Mouse (Mus musculus) lung, embryonic 16.5 days (tissue): Measurements from ENCODE around the gene Stat2. TPM values are rescaled to one million over a fixed set of nuclear protein-coding genes. Genes with fewer than 3 reads are reported as not detected.
"Not testable (repeated sequence)": the region's sequence is repeated elsewhere in the genome, so short reads cannot be mapped to it uniquely, and the experiment has no call there.

Experiments used
- ATAC-seq: fragments of 200-750 bp; cut with Nextera tagmentation; 2 replicates; pipeline ENCODE4 v1.8.0; 2017; ENCODE audit warnings: low read depth, mild to moderate bottlenecking, moderate library complexity
- H3K27ac ChIP-seq: fragments of 300-500 bp; sonication (generic); 2 replicates; pipeline ENCODE4 v1.5.1; 2014; ENCODE audit warnings: mild to moderate bottlenecking, control low read depth, low read length
- H3K27me3 ChIP-seq: fragments of 300-500 bp; sonication (generic); 2 replicates; pipeline ENCODE4 v1.6.1; 2014; ENCODE audit warnings: low read depth, low read length, mixed read lengths; ENCODE audit not compliant: control insufficient read depth, insufficient read depth
- H3K36me3 ChIP-seq: fragments of 300-500 bp; sonication (generic); 2 replicates; pipeline ENCODE4 v1.6.1; 2014; ENCODE audit warnings: low read length; ENCODE audit not compliant: control insufficient read depth, insufficient read depth
- H3K4me1 ChIP-seq: fragments of 300-500 bp; sonication (generic); replicated peaks from 2 replicates; pipeline ENCODE4 v1.6.1; 2014; ENCODE audit warnings: low read length, mixed read lengths; ENCODE audit not compliant: control insufficient read depth, insufficient read depth
- H3K4me2 ChIP-seq: fragments of 300-500 bp; sonication (generic); 2 replicates; pipeline ENCODE4 v1.6.1; 2014; ENCODE audit warnings: low read depth, low read length, control low read depth
- H3K4me3 ChIP-seq: fragments of 300-500 bp; sonication (generic); 2 replicates; pipeline ENCODE4 v1.5.1; 2014; ENCODE audit warnings: mild to moderate bottlenecking, low read length, control low read depth
- H3K9ac ChIP-seq: fragments of 300-500 bp; sonication (generic); 2 replicates; pipeline ENCODE4 v1.6.1; 2014; ENCODE audit warnings: low read length, control low read depth
- H3K9me3 ChIP-seq: fragments of 300-500 bp; sonication (generic); 2 replicates; pipeline ENCODE4 v1.6.1; 2016; ENCODE audit warnings: low read length; ENCODE audit not compliant: control insufficient read depth
- WGBS: fragments of 180-500 bp; shearing (Covaris S2); extraction: QIAGEN DNeasy Blood & Tissue Kit; methylation state at CpG from one replicate; pipeline ENCODE4 v1.1.7; 2014; 5-methylcytosine and 5-hydroxymethylcytosine counted together
- polyA plus RNA-seq: library from polyadenylated mRNA; unstranded; fragments of >200 nt; fragmentation: Nextera tagmentation; extraction: Ambion mirVana; gene quantifications from 2 replicates; pipeline ENCODE4 v1.2.1, GENCODE M21; 2015

Gene Stat2
- polyA plus RNA-seq, 1 experiment from 2014 or later, result 13.1 TPM

DNA sequence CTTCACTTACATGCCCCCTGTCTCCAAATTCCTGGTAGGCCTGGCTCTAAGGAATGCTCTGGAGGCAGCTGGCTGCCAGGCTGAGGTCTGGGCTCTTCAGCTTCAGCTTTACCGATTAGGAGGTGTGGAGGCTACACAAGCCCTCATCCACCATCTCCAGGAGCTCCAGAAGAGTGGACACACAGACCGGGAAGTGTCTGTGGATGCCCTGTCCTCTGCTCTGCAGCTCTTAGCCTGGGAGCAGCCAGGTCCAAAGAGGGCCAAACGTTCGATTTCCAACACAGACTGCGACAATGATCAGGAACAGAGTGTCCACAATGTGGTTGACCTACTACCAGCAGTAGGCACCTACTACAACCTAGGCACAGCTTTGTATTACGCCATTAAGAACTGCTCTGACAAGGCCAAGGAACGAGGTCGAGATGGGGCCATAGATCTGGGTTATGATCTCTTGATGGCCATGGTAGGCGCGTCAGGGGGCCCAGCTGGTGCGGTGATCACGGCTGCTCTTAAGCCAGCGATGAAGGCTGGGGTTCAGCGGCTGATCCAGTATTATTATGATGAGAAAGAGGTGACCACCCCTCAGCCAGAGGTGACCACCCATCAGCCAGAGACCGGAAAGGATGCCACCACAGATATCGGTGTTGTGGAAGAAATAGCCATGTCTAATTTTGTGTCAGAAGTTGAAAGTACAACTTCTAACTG lies 1.0 kb upstream of the Stat2 start:
- Histone ChIP-seq H3K4me2 (peak overlapping the region; percentile 73), H3K36me3 (no peaks in the 10 kb centered on the region), H3K4me3 (no peak overlapping the region)

GRCm38 (mm10) chr10:128270866-128271265 lies 507 bp downstream of the Stat2 start:
- Histone ChIP-seq H3K4me3 (peak overlapping the region; percentile 69), H3K36me3 (no peaks in the 10 kb centered on the region), H3K27me3 (no peaks in the 10 kb centered on the region), H3K9me3 (no peaks in the 10 kb centered on the region), H3K9ac (peak overlapping the region; percentile 74), H3K4me2 (peak overlapping the region; percentile 63), H3K4me1 (0 out of 2 replicates have a peak, but pooled peaks cover 5% of the 10 kb centered on the region), H3K27ac (peak overlapping the region; percentile 63; the same call in 1 of the 2 replicates)
- 34% methylated on average over 7 of the region's 7 CpGs for WGBS
- ATAC-seq, result no peak

More for the DNA sequence above, 1.0 kb upstream of the Stat2 start:
- 0 out of 2 replicates have a peak, but pooled peaks cover 5% of the 10 kb centered on the region for H3K4me1 ChIP-seq
- no peak overlapping the region for H3K27ac ChIP-seq
- WGBS, result 89% methylated on average over 16 of the region's 16 CpGs
- peak overlapping the region; percentile 75; the same call in 1 of the 2 replicates for H3K9ac ChIP-seq
- no peaks in the 10 kb centered on the region for H3K9me3 ChIP-seq
- no peaks in the 10 kb centered on the region for H3K27me3 ChIP-seq
- ATAC-seq, result no peak

- ATAC-seq, result no peak
- no peak overlapping the region for H3K27ac ChIP-seq
- H3K9me3 ChIP-seq, result no peaks in the 10 kb centered on the region
- H3K4me2 ChIP-seq, result no peak overlapping the region
- H3K4me1 ChIP-seq, result 0 out of 2 replicates have a peak, but pooled peaks cover 5% of the 10 kb centered on the region
- H3K9ac ChIP-seq, result no peak overlapping the region
- WGBS, result 64% methylated on average over 2 of the region's 2 CpGs
- no peaks in the 10 kb centered on the region for H3K27me3 ChIP-seq
- H3K36me3 ChIP-seq, result no peaks in the 10 kb centered on the region
- H3K4me3 ChIP-seq, result no peak overlapping the region
These were observed 1.5 kb downstream of the Stat2 start for GRCm38 (mm10) chr10:128271883-128272282.

DNA sequence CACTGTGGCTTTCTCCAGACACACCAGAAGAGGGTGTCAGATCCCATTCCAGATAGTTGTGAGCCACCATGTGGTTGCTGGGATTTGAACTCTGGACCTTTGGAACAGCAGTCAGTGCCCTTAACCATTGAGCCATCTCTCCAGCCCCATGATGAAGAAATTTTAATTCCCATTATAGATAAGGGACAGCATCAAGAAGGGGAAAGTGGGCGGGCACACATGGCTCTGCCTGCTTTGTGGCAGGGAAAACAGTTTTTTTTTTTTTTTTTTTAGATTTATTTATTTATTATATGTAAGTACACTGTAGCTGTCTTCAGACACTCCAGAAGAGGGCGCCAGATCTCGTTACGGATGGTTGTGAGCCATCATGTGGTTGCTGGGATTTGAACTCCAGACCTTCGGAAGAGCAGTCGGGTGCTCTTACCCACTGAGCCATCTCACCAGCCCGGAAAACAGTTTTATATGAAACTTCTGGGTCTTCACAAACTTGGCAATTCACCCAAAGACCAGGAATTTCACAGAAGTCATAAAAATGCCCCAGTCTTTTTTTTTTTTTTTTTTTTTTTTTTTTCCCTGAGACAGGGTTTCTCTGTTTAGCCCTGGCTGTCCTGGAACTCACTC lies 2.6 kb downstream of the Stat2 start:
- not testable (repeated sequence) for H3K9me3 ChIP-seq, H3K27me3 ChIP-seq, H3K4me2 ChIP-seq, H3K27ac ChIP-seq, H3K4me3 ChIP-seq, H3K4me1 ChIP-seq, H3K9ac ChIP-seq, ATAC-seq, H3K36me3 ChIP-seq
- 92% methylated on average over 4 of the region's 7 CpGs for WGBS

- not testable (repeated sequence) for H3K9me3 ChIP-seq, ATAC-seq, H3K4me2 ChIP-seq, H3K36me3 ChIP-seq, H3K27ac ChIP-seq, H3K27me3 ChIP-seq, H3K4me3 ChIP-seq, H3K4me1 ChIP-seq, H3K9ac ChIP-seq
- 91% methylated on average over 1 of the region's 1 CpGs for WGBS
These were observed 5.0 kb downstream of the Stat2 start for GRCm38 (mm10) chr10:128275374-128275773.

DNA sequence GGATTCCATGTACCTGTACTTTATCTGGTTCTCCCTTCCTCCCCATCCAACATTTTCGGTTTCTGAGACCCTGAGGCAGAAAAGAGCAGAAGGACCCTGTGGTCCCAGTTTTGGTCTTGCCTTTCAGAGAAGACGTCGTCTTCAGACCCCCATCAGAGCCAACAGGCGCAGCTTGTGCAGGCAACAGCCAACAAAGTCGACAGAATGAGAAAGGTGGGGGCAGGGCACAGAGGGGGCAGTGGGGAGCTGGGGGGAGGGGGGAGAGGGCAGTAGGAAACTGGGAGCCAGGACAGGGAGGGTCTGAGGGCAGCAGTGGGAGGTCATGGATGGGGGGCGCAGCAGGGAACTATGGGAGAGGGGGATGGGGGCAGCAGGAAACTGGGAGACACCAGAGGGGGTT lies 7.8 kb downstream of the Stat2 start:
- ATAC-seq, result peak; percentile 11; the same call in 1 of the 2 replicates
- WGBS, result 63% methylated on average over 6 of the region's 6 CpGs

GRCm38 (mm10) chr10:128280943-128281342 lies 10.6 kb downstream of the Stat2 start:
- WGBS, result 81% methylated on average over 6 of the region's 6 CpGs
- no peak for ATAC-seq
- H3K36me3 ChIP-seq, result peaks cover 33% of the 10 kb centered on the region
- H3K4me2 ChIP-seq, result no peak overlapping the region
- H3K27me3 ChIP-seq, result no peaks in the 10 kb centered on the region
- no peaks in the 10 kb centered on the region for H3K9me3 ChIP-seq
- H3K4me1 ChIP-seq, result no peaks in the 10 kb centered on the region
- no peak overlapping the region for H3K9ac ChIP-seq
- H3K4me3 ChIP-seq, result no peak overlapping the region
- H3K27ac ChIP-seq, result no peak overlapping the region

More for the DNA sequence above, 7.8 kb downstream of the Stat2 start:
- H3K27ac ChIP-seq, result no peak overlapping the region
- no peak overlapping the region for H3K4me2 ChIP-seq
- H3K27me3 ChIP-seq, result no peaks in the 10 kb centered on the region
- no peaks in the 10 kb centered on the region for H3K4me1 ChIP-seq
- H3K4me3 ChIP-seq, result no peak overlapping the region
- H3K36me3 ChIP-seq, result peaks cover 22% of the 10 kb centered on the region
- no peak overlapping the region for H3K9ac ChIP-seq
- no peaks in the 10 kb centered on the region for H3K9me3 ChIP-seq

DNA sequence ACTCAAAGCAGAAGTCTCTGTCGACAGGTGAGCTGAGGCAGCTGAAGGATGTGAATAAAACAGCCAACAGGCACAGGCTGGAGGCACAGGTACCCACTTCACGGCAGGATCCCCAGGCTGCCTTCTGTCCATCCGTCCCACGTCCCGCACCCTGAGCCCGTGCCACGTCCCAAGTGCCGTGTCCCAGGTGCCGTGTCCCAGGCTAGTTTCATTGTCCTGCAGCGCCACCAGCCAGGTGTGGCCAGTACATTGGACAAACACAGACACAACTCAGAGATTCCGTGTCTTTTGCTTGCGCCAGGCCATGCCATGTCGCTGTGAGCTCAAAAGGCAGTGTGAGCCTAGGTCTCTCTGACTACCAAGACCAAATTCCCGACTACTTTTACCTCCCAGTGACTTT lies 11.3 kb downstream of the Stat2 start:
- Histone ChIP-seq H3K27ac (no peak overlapping the region), H3K9me3 (no peaks in the 10 kb centered on the region), H3K36me3 (peaks cover 33% of the 10 kb centered on the region), H3K4me1 (no peaks in the 10 kb centered on the region), H3K27me3 (no peaks in the 10 kb centered on the region), H3K9ac (no peak overlapping the region), H3K4me3 (no peak overlapping the region), H3K4me2 (no peak overlapping the region)
- ATAC-seq, result no peak
- WGBS, result 85% methylated on average over 14 of the region's 14 CpGs

GRCm38 (mm10) chr10:128282886-128283450 lies 12.6 kb downstream of the Stat2 start:
- Histone ChIP-seq H3K9ac (no peak overlapping the region), H3K27me3 (no peaks in the 10 kb centered on the region), H3K4me2 (no peak overlapping the region), H3K9me3 (no peaks in the 10 kb centered on the region), H3K36me3 (peaks cover 30% of the 10 kb centered on the region), H3K4me1 (no peaks in the 10 kb centered on the region), H3K4me3 (no peak overlapping the region), H3K27ac (no peak overlapping the region)
- no peak for ATAC-seq
- 74% methylated on average over 20 of the region's 20 CpGs for WGBS
